Mouse (Mus musculus) lung, embryonic 14.5 days (tissue): Measurements from ENCODE around the gene Ccdc180. TPM values are rescaled to one million over a fixed set of nuclear protein-coding genes. Genes with fewer than 3 reads are reported as not detected.

ENCODE experiments used
- ATAC-seq: fragments of 200-750 bp; cut with Nextera tagmentation; 2 replicates; pipeline ENCODE4 v1.8.0; 2017; ENCODE audit warnings: mild to moderate bottlenecking, moderate TSS enrichment, moderate library complexity; ENCODE audit not compliant: insufficient read depth
- DNase-seq: peaks from one replicate; pipeline ENCODE4 v3.0.0-alpha.2; 2015
- H3K27ac ChIP-seq: fragments of 300-500 bp; sonication (generic); 2 replicates; pipeline ENCODE4 v1.5.1; 2014; ENCODE audit warnings: low read depth, mild to moderate bottlenecking, moderate library complexity
- H3K27me3 ChIP-seq: fragments of 300-500 bp; sonication (generic); 2 replicates; pipeline ENCODE4 v1.6.1; 2014; ENCODE audit warnings: low read length, control low read depth; ENCODE audit not compliant: insufficient read depth
- H3K36me3 ChIP-seq: fragments of 300-500 bp; sonication (generic); 2 replicates; pipeline ENCODE4 v1.6.1; 2014; ENCODE audit warnings: control low read depth; ENCODE audit not compliant: insufficient read depth
- H3K4me1 ChIP-seq: fragments of 300-500 bp; sonication (generic); 2 replicates; pipeline ENCODE4 v1.6.1; 2014; ENCODE audit warnings: antibody characterized with exemption, control low read depth; ENCODE audit not compliant: insufficient read depth
- H3K4me2 ChIP-seq: fragments of 300-500 bp; sonication (generic); 2 replicates; pipeline ENCODE4 v1.6.1; 2014; ENCODE audit warnings: mild to moderate bottlenecking
- H3K4me3 ChIP-seq: fragments of 300-500 bp; sonication (generic); 2 replicates; pipeline ENCODE4 v1.5.1; 2014; ENCODE audit warnings: low read depth, low read length
- H3K9ac ChIP-seq: fragments of 300-500 bp; sonication (generic); 2 replicates; pipeline ENCODE4 v1.6.1; 2014
- H3K9me3 ChIP-seq: fragments of 300-500 bp; sonication (generic); 2 replicates; pipeline ENCODE4 v1.6.1; 2016; ENCODE audit warnings: low read depth, low read length, control low read depth
- CTCF ChIP-seq: IDR thresholded peaks from 2 replicates; pipeline ENCODE4 v1.5.1; 2016; ENCODE audit warnings: antibody characterized with exemption, low read depth
- WGBS: fragments of 180-500 bp; shearing (Covaris S2); extraction: QIAGEN DNeasy Blood & Tissue Kit; methylation state at CpG from one replicate; pipeline ENCODE4 v1.1.7; 2014; 5-methylcytosine and 5-hydroxymethylcytosine counted together
- polyA plus RNA-seq: library from polyadenylated mRNA; unstranded; fragments of >200 nt; fragmentation: Nextera tagmentation; extraction: Ambion mirVana; gene quantifications from 2 replicates; pipeline ENCODE4 v1.2.1, GENCODE M21; 2014

Ccdc180 gene
- polyA plus RNA-seq, 1 experiment from 2014 or later = 0.13 TPM

- no peaks in the 10 kb centered on the region for H3K36me3 ChIP-seq
- ATAC-seq (peak; percentile 75; the same call in 1 of the 2 replicates), DNase-seq (peak; percentile 85)
- no peaks in the 10 kb centered on the region for H3K27me3 ChIP-seq
- WGBS = 30% methylated on average over 15 of the region's 15 CpGs
- H3K9me3 ChIP-seq = no peaks in the 10 kb centered on the region
- no peak overlapping the region for H3K4me2 ChIP-seq
- H3K4me1 ChIP-seq = no peaks in the 10 kb centered on the region
- TF ChIP-seq CTCF = no peak
- H3K27ac ChIP-seq = no peak overlapping the region
- H3K4me3 ChIP-seq = no peak overlapping the region
- no peak overlapping the region for H3K9ac ChIP-seq
Measured at GRCm38 (mm10) chr4:45853496-45854246, 36.4 kb upstream of the Ccdc180 start.

- no peak overlapping the region for H3K27ac ChIP-seq
- DNase-seq (peak; percentile 91), ATAC-seq (no peak)
- 47% methylated on average over 19 of the region's 19 CpGs for WGBS
- peak; percentile 89 for TF ChIP-seq CTCF
- no peaks in the 10 kb centered on the region for H3K36me3 ChIP-seq
- no peak overlapping the region for H3K4me2 ChIP-seq
- no peak overlapping the region for H3K4me3 ChIP-seq
- no peaks in the 10 kb centered on the region for H3K27me3 ChIP-seq
- no peaks in the 10 kb centered on the region for H3K9me3 ChIP-seq
- no peak overlapping the region for H3K9ac ChIP-seq
- 0 out of 2 replicates have a peak, but pooled peaks cover 4% of the 10 kb centered on the region for H3K4me1 ChIP-seq
Measured at GRCm38 (mm10) chr4:45855803-45856424, 34.2 kb upstream of the Ccdc180 start.

GRCm38 (mm10) chr4:45861160-45861559, 28.9 kb upstream of the Ccdc180 start:
- H3K36me3 ChIP-seq = no peaks in the 10 kb centered on the region
- 47% methylated on average over 5 of the region's 5 CpGs for WGBS
- no peak overlapping the region for H3K4me3 ChIP-seq
- DNase-seq (no peak), ATAC-seq (no peak)
- H3K27ac ChIP-seq = no peak overlapping the region
- H3K9me3 ChIP-seq = no peaks in the 10 kb centered on the region
- H3K27me3 ChIP-seq = no peaks in the 10 kb centered on the region
- no peak overlapping the region for H3K9ac ChIP-seq
- H3K4me1 ChIP-seq = 0 out of 2 replicates have a peak, but pooled peaks cover 4% of the 10 kb centered on the region
- TF ChIP-seq CTCF = no peak
- H3K4me2 ChIP-seq = no peak overlapping the region

DNA sequence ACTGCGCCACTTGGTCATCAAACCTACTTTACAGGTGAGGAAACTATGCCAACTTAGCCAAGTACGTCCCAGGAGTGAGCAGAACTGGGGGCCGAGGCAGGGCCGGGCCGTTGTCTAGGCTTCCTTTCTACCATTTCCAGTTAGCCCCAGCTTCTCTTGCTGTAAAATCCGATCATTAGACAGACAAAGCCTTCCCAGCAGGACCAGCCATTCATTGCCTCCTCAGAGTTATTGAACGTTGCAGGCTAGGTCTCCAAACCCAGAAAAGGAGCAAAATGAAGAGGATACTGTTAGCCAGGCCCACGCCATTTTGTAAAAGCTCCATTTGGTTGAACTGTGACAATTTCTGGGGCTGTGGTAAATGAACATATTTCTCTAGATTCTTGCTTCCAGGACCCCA, 22.7 kb upstream of the Ccdc180 start:
- no peak for TF ChIP-seq CTCF
- ATAC-seq (no peak), DNase-seq (no peak)
- Histone ChIP-seq H3K4me3 (no peak overlapping the region), H3K9ac (no peak overlapping the region), H3K4me1 (no peaks in the 10 kb centered on the region), H3K27me3 (no peaks in the 10 kb centered on the region), H3K9me3 (no peaks in the 10 kb centered on the region), H3K27ac (no peak overlapping the region), H3K4me2 (no peak overlapping the region), H3K36me3 (no peaks in the 10 kb centered on the region)
- 85% methylated on average over 8 of the region's 8 CpGs for WGBS

DNA sequence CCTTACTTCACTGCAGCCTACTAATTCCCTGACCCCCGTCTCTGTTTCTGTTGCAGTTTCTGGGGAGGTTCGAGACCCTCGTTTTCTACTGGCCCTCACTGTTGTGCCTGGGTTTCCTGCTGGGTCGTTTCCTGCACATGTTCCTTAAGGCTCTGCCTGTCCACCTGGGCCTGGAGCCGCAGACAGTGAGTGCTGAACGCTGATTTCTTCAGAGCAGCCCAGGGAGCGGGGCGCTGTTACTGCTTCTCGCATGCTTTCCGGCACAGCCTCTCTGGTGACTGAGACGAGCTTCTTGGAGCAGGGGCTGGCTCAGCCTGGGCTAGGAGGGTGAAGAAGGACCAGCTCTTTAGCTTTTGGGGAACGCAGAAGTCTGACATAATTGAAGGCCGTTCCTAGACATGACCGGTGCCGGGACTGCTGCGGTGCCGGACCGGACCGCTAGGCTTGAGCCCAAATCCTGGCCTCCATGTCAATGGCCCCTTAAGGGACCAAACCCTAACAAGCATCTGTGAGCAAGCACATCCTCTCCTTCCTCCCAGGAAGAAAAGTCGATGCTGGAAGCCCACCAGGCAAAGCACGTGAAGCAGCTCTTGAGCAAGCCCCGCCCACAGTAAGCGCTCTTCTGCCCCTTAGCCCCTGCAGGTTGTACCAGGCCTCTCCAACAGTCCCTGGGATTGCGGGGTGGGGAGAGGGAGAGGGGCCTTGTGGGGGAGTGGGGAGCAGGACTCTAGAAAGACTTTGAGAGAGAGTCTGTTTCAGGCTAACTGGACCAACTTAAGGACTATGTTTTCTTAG, 20.9 kb upstream of the Ccdc180 start:
- Histone ChIP-seq H3K27me3 (no peaks in the 10 kb centered on the region), H3K27ac (no peak overlapping the region), H3K9me3 (no peaks in the 10 kb centered on the region), H3K36me3 (no peaks in the 10 kb centered on the region), H3K9ac (no peak overlapping the region), H3K4me2 (peak overlapping the region; percentile 38), H3K4me3 (no peak overlapping the region), H3K4me1 (no peaks in the 10 kb centered on the region)
- ATAC-seq (no peak; the same call in 1 of the 2 replicates), DNase-seq (no peak)
- TF ChIP-seq CTCF = no peak
- 24% methylated on average over 24 of the region's 24 CpGs for WGBS

DNA sequence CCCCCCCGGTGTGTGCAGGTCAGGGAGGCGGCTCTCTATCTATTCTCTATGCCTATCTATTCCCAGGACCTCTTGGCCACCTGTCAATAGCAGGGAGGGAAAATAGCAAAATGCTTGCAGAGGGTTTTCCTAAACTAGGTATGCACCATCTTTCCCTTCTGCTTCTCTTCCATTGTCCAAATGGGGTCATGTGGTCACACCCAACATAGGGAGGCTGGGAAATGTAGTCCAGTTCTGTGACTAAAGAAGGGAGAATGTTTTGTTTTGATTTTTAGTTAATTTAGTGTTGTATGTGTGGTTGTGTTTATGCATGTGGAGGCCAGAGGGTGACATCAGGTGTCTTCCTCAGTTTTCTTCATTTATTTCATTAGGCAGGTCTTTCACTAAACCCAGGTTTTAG, 18.0 kb upstream of the Ccdc180 start:
- DNase-seq (no peak), ATAC-seq (no peak)
- no peaks in the 10 kb centered on the region for H3K27me3 ChIP-seq
- no peak overlapping the region for H3K4me3 ChIP-seq
- H3K4me1 ChIP-seq = no peaks in the 10 kb centered on the region
- TF ChIP-seq CTCF = no peak
- no peaks in the 10 kb centered on the region for H3K9me3 ChIP-seq
- no peaks in the 10 kb centered on the region for H3K36me3 ChIP-seq
- H3K27ac ChIP-seq = no peak overlapping the region
- H3K9ac ChIP-seq = no peak overlapping the region
- WGBS = 76% methylated on average over 2 of the region's 2 CpGs
- no peak overlapping the region for H3K4me2 ChIP-seq

GRCm38 (mm10) chr4:45878929-45879328, 11.2 kb upstream of the Ccdc180 start:
- no peak overlapping the region for H3K27ac ChIP-seq
- H3K36me3 ChIP-seq = no peaks in the 10 kb centered on the region
- DNase-seq (peak; percentile 79), ATAC-seq (no peak)
- TF ChIP-seq CTCF = peak; percentile 78
- no peak overlapping the region for H3K4me2 ChIP-seq
- no peak overlapping the region for H3K4me3 ChIP-seq
- no peaks in the 10 kb centered on the region for H3K9me3 ChIP-seq
- no peaks in the 10 kb centered on the region for H3K4me1 ChIP-seq
- WGBS = 33% methylated on average over 5 of the region's 5 CpGs
- H3K27me3 ChIP-seq = no peaks in the 10 kb centered on the region
- H3K9ac ChIP-seq = no peak overlapping the region
